Mouse (Mus musculus) erythroblast, embryonic 14.5 days (primary cell): ENCODE data around the gene Adamtsl4. TPM values are rescaled to one million over a fixed set of nuclear protein-coding genes. Genes with fewer than 3 reads are reported as not detected.

Source experiments
- H3K27me3 ChIP-seq: 2 replicates; pipeline ENCODE4 v1.6.1; 2012; ENCODE audit warnings: inconsistent platforms; ENCODE audit not compliant: control insufficient read depth
- H3K36me3 ChIP-seq: 2 replicates; pipeline ENCODE4 v1.6.1; 2012; ENCODE audit warnings: mild to moderate bottlenecking, inconsistent platforms; ENCODE audit not compliant: control insufficient read depth
- H3K4me1 ChIP-seq: 2 replicates; pipeline ENCODE4 v1.6.1; 2012; ENCODE audit warnings: inconsistent platforms; ENCODE audit not compliant: control insufficient read depth
- H3K4me3 ChIP-seq: replicated peaks from 2 replicates; pipeline ENCODE3; 2012; ENCODE audit warnings: moderate library complexity, mild to moderate bottlenecking, inconsistent platforms
- H3K9me3 ChIP-seq: 2 replicates; pipeline ENCODE4 v1.6.1; 2012; ENCODE audit warnings: low read length, inconsistent platforms, mixed read lengths; ENCODE audit not compliant: control insufficient read depth
- GATA1 ChIP-seq: IDR thresholded peaks from 2 replicates; pipeline ENCODE4 v1.6.1; 2012; ENCODE audit warnings: low read length, inconsistent platforms, mixed read lengths
- TAL1 ChIP-seq: IDR thresholded peaks from 3 replicates; pipeline ENCODE4 v1.6.1; 2012; ENCODE audit warnings: low read length, inconsistent platforms, mixed read lengths
- polyA plus RNA-seq: library from polyadenylated mRNA; stranded (reverse); fragments of >175 nt; gene quantifications from 2 replicates; pipeline ENCODE4 v1.2.3, GENCODE M21; 2012

Adamtsl4 gene
- polyA plus RNA-seq, 1 experiment, result 0.22 TPM

GRCm38 (mm10) chr3:95684846-95685245 is 2.9 kb downstream of the Adamtsl4 start:
- Histone ChIP-seq H3K4me3 (no peak overlapping the region), H3K27me3 (peaks cover 46% of the 10 kb centered on the region), H3K36me3 (no peaks in the 10 kb centered on the region; the same call in 1 of the 2 replicates), H3K9me3 (no peaks in the 10 kb centered on the region), H3K4me1 (peaks cover 40% of the 10 kb centered on the region)
- TF ChIP-seq TAL1 (no peak), GATA1 (no peak)

GRCm38 (mm10) chr3:95682878-95683277 is 4.8 kb downstream of the Adamtsl4 start:
- TF ChIP-seq GATA1 (no peak), TAL1 (no peak)
- Histone ChIP-seq H3K36me3 (peaks cover 4% of the 10 kb centered on the region), H3K9me3 (no peaks in the 10 kb centered on the region), H3K27me3 (peaks cover 38% of the 10 kb centered on the region), H3K4me3 (no peak overlapping the region), H3K4me1 (peaks cover 43% of the 10 kb centered on the region)

DNA sequence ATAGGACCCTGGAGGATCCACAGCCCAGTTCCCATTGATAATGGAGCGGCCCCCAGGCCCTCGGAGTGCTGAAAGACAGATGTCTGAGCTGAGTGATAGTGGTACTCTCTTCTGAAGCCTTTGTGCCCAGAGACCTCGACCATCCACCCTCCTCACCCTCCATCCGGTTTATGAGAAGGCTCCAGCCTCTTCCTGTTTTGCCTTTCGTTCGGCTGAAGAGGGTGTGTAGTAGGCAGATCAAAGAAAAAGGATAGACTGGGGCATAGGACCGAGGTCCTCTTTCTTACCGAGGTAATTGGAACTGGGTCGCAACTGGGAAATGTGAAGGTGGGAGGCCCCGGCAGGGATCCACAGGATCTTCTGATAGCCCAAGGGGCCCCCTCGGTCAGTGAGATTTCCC is 6.4 kb downstream of the Adamtsl4 start:
- peaks cover 46% of the 10 kb centered on the region for H3K4me1 ChIP-seq
- peaks cover 23% of the 10 kb centered on the region for H3K27me3 ChIP-seq
- TF ChIP-seq GATA1 (no peak), TAL1 (no peak)
- no peak overlapping the region for H3K4me3 ChIP-seq
- no peaks in the 10 kb centered on the region for H3K9me3 ChIP-seq
- H3K36me3 ChIP-seq, result peaks cover 19% of the 10 kb centered on the region

GRCm38 (mm10) chr3:95680673-95681072 is 7.0 kb downstream of the Adamtsl4 start:
- Histone ChIP-seq H3K27me3 (peaks cover 16% of the 10 kb centered on the region), H3K9me3 (no peaks in the 10 kb centered on the region), H3K36me3 (peaks cover 26% of the 10 kb centered on the region), H3K4me1 (peaks cover 53% of the 10 kb centered on the region), H3K4me3 (no peak overlapping the region)
- TF ChIP-seq GATA1 (no peak), TAL1 (no peak)

- Histone ChIP-seq H3K4me1 (peaks cover 62% of the 10 kb centered on the region), H3K9me3 (no peaks in the 10 kb centered on the region), H3K27me3 (peaks cover 8% of the 10 kb centered on the region), H3K4me3 (no peak overlapping the region), H3K36me3 (peaks cover 36% of the 10 kb centered on the region)
- no peak for TF ChIP-seq GATA1
- TF ChIP-seq TAL1, result no peak
Measured at GRCm38 (mm10) chr3:95679551-95679950, 8.2 kb downstream of the Adamtsl4 start.

GRCm38 (mm10) chr3:95677420-95678090 is 10.2 kb downstream of the Adamtsl4 start:
- H3K9me3 ChIP-seq, result no peaks in the 10 kb centered on the region
- no peak overlapping the region for H3K4me3 ChIP-seq
- H3K36me3 ChIP-seq, result peaks cover 50% of the 10 kb centered on the region
- no peak for TF ChIP-seq TAL1
- H3K4me1 ChIP-seq, result peaks cover 82% of the 10 kb centered on the region
- H3K27me3 ChIP-seq, result peaks cover 8% of the 10 kb centered on the region

DNA sequence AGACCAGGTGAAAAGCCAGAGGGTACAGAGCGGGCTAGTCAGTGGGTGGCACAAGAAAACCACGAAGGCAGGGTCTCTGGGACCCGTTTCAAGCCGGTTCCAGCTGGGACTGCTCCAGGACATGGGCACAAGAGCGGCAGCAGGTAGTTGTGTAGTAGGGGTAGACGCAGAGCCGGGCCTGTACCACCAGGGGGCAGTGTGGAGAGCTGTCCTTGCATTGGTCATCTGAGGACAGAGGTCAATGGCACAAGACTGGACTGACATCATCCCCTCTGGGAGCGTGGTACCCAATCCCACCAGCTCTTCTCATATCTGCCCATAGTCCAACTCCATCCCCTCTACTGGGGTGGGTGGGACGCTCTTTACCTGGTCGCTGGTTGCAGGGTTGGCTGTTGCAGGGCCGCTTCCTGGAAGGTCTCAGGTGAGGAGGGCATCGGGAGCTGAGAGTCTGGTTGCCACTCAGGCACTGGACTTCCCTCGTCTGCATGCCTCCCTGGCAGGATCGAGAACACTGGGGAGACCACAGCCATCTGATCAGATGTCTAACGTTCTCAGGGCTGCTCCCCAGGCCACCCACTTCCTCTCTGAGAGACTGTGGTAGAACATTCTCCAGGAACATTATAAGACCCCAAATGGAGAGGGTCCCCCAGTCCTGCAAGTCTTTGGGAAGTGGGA is 10.8 kb downstream of the Adamtsl4 start:
- peaks cover 7% of the 10 kb centered on the region for H3K27me3 ChIP-seq
- no peaks in the 10 kb centered on the region for H3K9me3 ChIP-seq
- H3K36me3 ChIP-seq, result peaks cover 56% of the 10 kb centered on the region
- TF ChIP-seq TAL1 (no peak), GATA1 (no peak)
- H3K4me3 ChIP-seq, result no peak overlapping the region
- H3K4me1 ChIP-seq, result peaks cover 89% of the 10 kb centered on the region

DNA sequence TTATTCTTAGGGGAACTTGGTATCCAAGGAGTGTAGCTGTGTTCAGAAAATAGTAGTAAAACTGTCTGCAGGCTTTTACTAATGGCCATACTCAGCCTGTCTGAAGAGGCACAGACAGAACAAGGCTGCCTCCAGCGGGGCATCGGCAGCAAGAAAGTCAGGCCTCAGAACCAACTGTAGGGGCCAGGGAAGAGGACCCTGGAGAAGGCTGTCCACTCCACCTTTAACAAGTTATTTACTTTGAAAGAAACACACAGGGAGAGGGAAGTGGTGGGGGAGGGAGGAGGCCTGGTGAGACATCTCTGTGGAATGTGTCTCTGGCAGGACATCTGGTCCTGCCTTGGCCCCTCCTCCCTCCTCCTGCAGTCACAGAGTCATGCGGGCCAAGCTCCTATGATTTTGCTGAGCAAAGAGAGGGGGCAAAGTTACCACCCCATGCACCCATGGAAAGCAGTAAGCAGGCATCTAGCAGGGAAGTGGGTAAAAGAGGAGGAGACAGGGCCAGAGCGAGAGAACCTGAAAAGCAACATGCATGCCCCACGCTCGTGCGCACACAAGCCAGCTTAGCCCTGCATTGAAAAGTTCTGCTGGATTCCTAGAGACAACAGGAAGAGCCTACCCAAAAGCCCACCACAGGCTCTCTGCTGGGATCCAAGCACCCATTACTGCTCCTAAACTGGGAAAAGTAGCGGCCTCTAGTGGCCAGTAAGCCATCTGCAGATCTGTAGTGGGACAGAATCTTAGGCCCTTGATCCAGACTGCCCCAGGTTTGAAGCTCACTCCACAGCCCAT is 12.2 kb downstream of the Adamtsl4 start:
- Histone ChIP-seq H3K27me3 (no peaks in the 10 kb centered on the region), H3K9me3 (no peaks in the 10 kb centered on the region), H3K4me1 (peaks cover 89% of the 10 kb centered on the region), H3K36me3 (peaks cover 70% of the 10 kb centered on the region), H3K4me3 (peak overlapping the region; percentile 66)
- no peak for TF ChIP-seq GATA1
- no peak for TF ChIP-seq TAL1

DNA sequence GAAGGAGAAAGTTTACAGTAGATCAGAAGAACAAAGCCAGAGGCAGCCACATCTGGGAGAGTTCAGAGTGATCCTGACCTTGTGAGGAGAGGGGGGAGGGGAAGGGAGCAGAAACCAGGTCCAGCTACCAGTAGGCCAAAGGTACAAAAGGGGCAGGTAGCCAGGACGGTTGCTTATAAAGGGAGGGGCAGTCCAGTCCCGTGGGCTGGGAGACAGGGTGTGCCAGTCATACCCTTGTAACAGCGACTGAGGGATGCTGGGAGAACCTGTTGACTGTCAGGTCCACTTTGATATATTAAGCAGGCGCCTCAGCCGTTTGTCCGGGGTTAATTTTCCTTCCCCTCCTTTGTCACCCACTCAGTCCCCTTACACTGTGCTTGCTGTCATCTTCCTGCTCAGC is 12.9 kb downstream of the Adamtsl4 start:
- peaks cover 84% of the 10 kb centered on the region for H3K4me1 ChIP-seq
- H3K4me3 ChIP-seq, result peak overlapping the region; percentile 66
- H3K36me3 ChIP-seq, result peaks cover 75% of the 10 kb centered on the region
- TF ChIP-seq TAL1 (no peak), GATA1 (no peak)
- H3K27me3 ChIP-seq, result no peaks in the 10 kb centered on the region
- H3K9me3 ChIP-seq, result no peaks in the 10 kb centered on the region
